Mouse (Mus musculus) myocyte (in vitro differentiated cells): ENCODE measurements around the gene Mep1a.

ENCODE experiments used
- CEBPB ChIP-seq: IDR thresholded peaks from 2 replicates; pipeline ENCODE4 v1.6.1; 2011; ENCODE audit warnings: mild to moderate bottlenecking, moderate library complexity; ENCODE audit not compliant: poor library complexity, insufficient read depth, severe bottlenecking
- E2F4 ChIP-seq: IDR thresholded peaks from one replicate; pipeline ENCODE4 v1.6.1; 2011; ENCODE audit warnings: mild to moderate bottlenecking, control low read depth, moderate library complexity; ENCODE audit not compliant: insufficient read depth
- MAX ChIP-seq: IDR thresholded peaks from one replicate; pipeline ENCODE4 v1.6.1; 2011; ENCODE audit warnings: low read depth, mild to moderate bottlenecking, control low read depth
- POLR2A ChIP-seq: IDR thresholded peaks from one replicate; pipeline ENCODE4 v1.6.1; 2011; ENCODE audit warnings: low read depth, mild to moderate bottlenecking, control low read depth, moderate library complexity; ENCODE audit not compliant: insufficient read length
- POLR2AphosphoS2 ChIP-seq: IDR thresholded peaks from one replicate; pipeline ENCODE4 v1.6.1; 2011; ENCODE audit warnings: low read depth, control low read depth; ENCODE audit not compliant: insufficient read length
- SRF ChIP-seq: IDR thresholded peaks from one replicate; pipeline ENCODE4 v1.6.1; 2011; ENCODE audit warnings: low read depth; ENCODE audit not compliant: control insufficient read depth, insufficient read length
- TCF12 ChIP-seq: IDR thresholded peaks from one replicate; pipeline ENCODE4 v1.6.1; 2011; ENCODE audit warnings: mild to moderate bottlenecking, control low read depth; ENCODE audit not compliant: poor library complexity, insufficient read depth, severe bottlenecking
- TCF3 ChIP-seq: IDR thresholded peaks from one replicate; pipeline ENCODE4 v1.6.1; 2011; ENCODE audit warnings: low read depth, control low read depth; ENCODE audit not compliant: insufficient read length
- USF1 ChIP-seq: IDR thresholded peaks from one replicate; pipeline ENCODE4 v1.6.1; 2011; ENCODE audit warnings: low read depth, mild to moderate bottlenecking, control low read depth, moderate library complexity

- TF ChIP-seq MAX, result no peak
- TF ChIP-seq TCF3, result no peak
- TF ChIP-seq POLR2AphosphoS2, result no peak
- TF ChIP-seq POLR2A, result no peak
- no peak for TF ChIP-seq SRF
- no peak for TF ChIP-seq CEBPB
- TF ChIP-seq E2F4, result no peak
- TF ChIP-seq TCF12, result no peak
- TF ChIP-seq USF1, result no peak
Observed at GRCm38 (mm10) chr17:43431692-43432091, 70.9 kb downstream of the Mep1a start.
